Mouse (Mus musculus) central nervous system, embryonic 18 days (tissue): Measurements from ENCODE around the gene Ska2. TPM values are rescaled to one million over a fixed set of nuclear protein-coding genes. Genes with fewer than 3 reads are reported as not detected.

Source experiments
- polyA plus RNA-seq: library from polyadenylated mRNA; depleted of rRNA; stranded (reverse); fragments of >200 nt; gene quantifications from 2 replicates; pipeline ENCODE4 v1.2.3, GENCODE M21; 2012; rRNA removed

The Ska2 gene
- polyA plus RNA-seq, result 39.4 and 41.0 TPM in 2 replicates

GRCm38 (mm10) chr11:87108755-87109518 is at the start of gene Ska2:
Gene Ska2, plus strand, starts transcription at chr11:87109234.

GRCm38 (mm10) chr11:87073866-87074440 is 35.1 kb upstream of the Ska2 start, which contains the start of gene Gdpd1:
Gene Gdpd1, minus strand, starts transcription at chr11:87074062.

GRCm38 (mm10) chr11:87086290-87086984 is 22.6 kb upstream of the Ska2 start, which contains the start of gene Smg8:
Gene Smg8, minus strand, starts transcription at chr11:87086774.

DNA sequence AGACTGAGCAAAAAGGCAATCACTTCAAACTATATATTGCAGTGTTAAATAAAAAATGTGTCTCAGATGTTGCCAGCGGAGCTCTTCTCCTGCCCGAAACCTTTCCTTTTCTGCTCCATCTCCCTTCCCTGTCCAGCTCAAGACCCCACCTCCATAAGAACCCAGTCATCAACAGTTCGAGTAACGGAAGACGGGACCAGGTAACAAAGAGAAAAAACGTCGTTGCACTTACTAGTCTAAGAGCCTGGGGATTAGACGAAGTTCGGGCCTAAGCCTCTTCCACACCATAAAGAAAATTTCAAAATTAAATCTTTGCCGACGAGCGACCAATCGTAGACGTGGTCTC is 652 bp upstream of the Ska2 start, which contains the start of gene Prr11:
Prr11 (minus strand) TSS at position 300 of the 346 bp plus-strand sequence.

GRCm38 (mm10) chr11:87126824-87127816 is 18.1 kb downstream of the Ska2 start, which contains the start of gene Trim37:
Gene Trim37, plus strand, starts transcription at chr11:87127077.

Other genes starting within 250 kb of the Ska2 start
- gene Ypel2, start 115.5 kb upstream of the Ska2 start, polyA plus RNA-seq, result 5.2 and 5.8 TPM in 2 replicates
- 76.3 and 77.6 TPM in 2 replicates for gene Gdpd1, start 35.2 kb upstream of the Ska2 start, polyA plus RNA-seq
- 18.3 and 18.8 TPM in 2 replicates for gene Smg8, start 22.5 kb upstream of the Ska2 start, polyA plus RNA-seq
- 3.2 and 3.7 TPM in 2 replicates for gene Prr11, start 526 bp upstream of the Ska2 start, polyA plus RNA-seq
- 55.6 and 56.1 TPM in 2 replicates for gene Trim37, start 17.8 kb downstream of the Ska2 start, polyA plus RNA-seq
- 54.1 and 59.2 TPM in 2 replicates for gene Ppm1e, start 249.8 kb downstream of the Ska2 start, polyA plus RNA-seq